Mouse (Mus musculus): ENCODE data around the gene Cd37.

DNA sequence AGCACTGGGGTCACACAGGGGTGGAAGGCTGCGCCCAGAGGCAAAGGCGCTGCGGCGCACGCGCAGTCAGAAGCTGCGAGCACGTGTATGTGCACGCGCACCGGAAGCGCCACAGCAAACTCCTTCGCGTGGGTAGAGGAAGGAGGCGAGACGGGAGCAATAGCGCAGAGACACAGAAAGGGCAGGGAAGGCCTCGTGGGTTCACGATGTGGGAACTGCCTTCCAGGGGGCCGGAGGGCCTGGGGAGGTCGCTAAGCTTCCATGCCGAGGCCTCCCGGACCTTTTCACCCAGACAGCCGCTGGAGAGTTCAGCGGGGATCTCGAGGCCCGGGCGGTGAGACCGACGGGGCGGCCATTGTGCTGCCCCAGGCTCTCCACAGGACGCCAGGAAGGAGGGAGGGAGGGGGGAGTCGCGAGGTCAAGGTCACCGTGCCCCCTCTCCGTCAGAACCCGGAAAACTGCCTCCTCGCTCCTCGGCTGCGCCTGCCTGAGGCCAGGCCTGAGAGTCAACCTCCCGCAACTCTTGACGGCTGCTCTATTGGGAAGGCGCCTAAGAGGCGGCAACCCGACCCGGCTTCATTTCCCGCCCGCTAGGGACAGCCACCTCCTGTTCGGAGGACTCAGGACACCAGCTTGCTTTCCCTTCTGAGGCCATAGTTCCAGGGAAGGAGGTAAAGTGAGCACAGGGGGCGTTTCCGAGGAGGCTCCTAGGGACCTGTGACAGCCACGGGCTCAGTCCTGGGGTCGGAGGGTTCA lies 1.9 kb upstream of the Cd37 start, which contains the start of gene Slc6a16:
- no peak for TF ChIP-seq POLR2A (IDR thresholded peaks at IDR 0.05; ENCODE audit: extremely low read depth, insufficient read depth, low read length)
- no peak for TF ChIP-seq CTCF (IDR thresholded peaks at IDR 0.05; ENCODE audit: low read depth, low read length)

Data from liver, adult 2 months (tissue).